Mouse (Mus musculus) cerebral cortex, adult 2 months (tissue): ENCODE data around the gene Olfr948.

ENCODE experiments used
- whole genome bisulfite sequencing: fragments of 180-500 bp; shearing (Covaris S2); methylation state at CpG from one replicate; pipeline ENCODE4 v1.1.7; 2018; 5-methylcytosine and 5-hydroxymethylcytosine counted together

The Olfr948 gene

GRCm38 (mm10) chr9:39325945-39326344 is at the start of gene Olfr948:
Gene Olfr948, minus strand, starts transcription at chr9:39326045.

GRCm38 (mm10) chr9:39287136-39287535 is 38.7 kb downstream of the Olfr948 start:
- WGBS, result 74% methylated on average over 2 of the region's 2 CpGs

- WGBS, result 89% methylated on average over 3 of the region's 3 CpGs
Observed at GRCm38 (mm10) chr9:39276718-39277117, 49.1 kb downstream of the Olfr948 start, which contains the start of gene Olfr945. Gene Olfr945, minus strand, starts transcription at chr9:39276818.
